Mouse (Mus musculus) cerebellum, adult 11 months (tissue): ENCODE measurements around the gene Ccdc174.

Experiments used
- DNase-seq: peaks from one replicate; pipeline ENCODE4 v3.0.0; 2022

Ccdc174 gene

DNA sequence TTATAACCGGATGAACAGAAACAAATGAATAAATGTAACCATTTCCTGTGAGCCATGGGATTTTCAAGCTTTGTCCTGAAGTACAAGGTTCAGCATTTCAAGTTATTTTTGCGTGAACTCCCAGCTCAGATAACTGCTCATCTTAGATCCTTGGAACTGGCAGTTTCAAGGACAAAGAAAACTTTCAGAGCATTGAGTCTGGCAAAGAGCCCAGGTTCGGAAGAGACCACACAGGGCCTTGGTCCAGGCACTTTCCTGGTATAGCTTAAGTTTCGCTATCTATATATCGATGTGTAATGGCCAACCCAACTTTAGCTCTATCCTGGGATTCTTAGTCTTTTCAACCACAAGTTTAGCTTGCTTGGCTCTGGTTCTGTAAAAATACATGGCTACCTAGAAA is 53.4 kb downstream of the Ccdc174 start:
- no peak for DNase-seq

- no peak for DNase-seq
Measured at GRCm38 (mm10) chr6:91938491-91938890, 60.6 kb downstream of the Ccdc174 start.

DNA sequence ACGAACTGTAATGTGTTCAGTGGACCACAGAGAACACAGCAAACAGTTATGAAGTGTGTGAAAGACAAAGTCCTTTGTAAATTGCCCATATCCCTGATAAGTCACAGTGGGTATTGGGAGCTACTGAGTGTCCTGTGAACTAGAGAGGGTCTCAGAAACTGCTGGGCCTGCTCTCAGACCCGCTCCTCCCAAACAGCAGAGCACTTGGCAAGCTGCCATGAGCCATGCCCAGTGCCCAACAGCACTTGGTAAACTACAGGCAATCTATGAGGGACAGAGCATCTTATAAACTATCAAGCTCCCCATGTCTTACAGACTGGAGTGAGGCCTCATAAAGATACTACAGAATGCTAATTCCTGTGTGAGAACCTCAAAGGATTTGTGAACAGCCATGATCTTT is 70.6 kb downstream of the Ccdc174 start:
- no peak for DNase-seq
